Mouse (Mus musculus) small intestine, adult 2 months (tissue): ENCODE measurements around the gene Gm128.

Experiments used
- CTCF ChIP-seq: fragments of 200-500 bp; IDR thresholded peaks from 2 replicates; pipeline ENCODE4 v1.5.1; 2012; ENCODE audit warnings: low read depth, mild to moderate bottlenecking, control low read depth, inconsistent platforms, low read length, moderate library complexity, mixed read lengths; ENCODE audit not compliant: insufficient replicate concordance, insufficient read length; ENCODE audit errors: extremely low read depth
- POLR2A ChIP-seq: fragments of 200-500 bp; IDR thresholded peaks from 2 replicates; pipeline ENCODE4 v1.6.1; 2012; ENCODE audit warnings: low read depth, mild to moderate bottlenecking, control low read depth, inconsistent platforms, low read length, moderate library complexity

DNA sequence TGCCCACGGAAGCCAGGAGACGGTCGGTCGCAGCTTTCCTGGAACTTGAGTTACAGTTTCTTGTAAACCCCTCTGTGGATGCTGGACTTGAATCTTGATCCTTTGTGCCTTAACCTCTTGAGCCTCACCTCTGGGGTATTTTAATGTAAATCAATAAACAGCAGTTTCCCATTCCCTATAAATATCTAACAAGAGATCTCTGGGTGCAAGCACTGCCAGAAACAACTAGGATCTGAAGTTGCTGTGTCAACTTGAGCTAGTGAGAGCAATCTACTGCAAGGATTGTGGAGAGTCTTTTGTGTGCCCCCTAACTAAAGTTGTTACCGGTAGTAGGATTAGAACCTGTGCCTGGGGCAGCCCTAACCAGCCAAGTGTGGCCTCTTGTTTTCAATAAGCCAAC lies 44.0 kb upstream of the Gm128 start:
- TF ChIP-seq CTCF (no peak), POLR2A (no peak)
